Mouse (Mus musculus) brown adipose tissue, adult 24 weeks (tissue): ENCODE results near the gene Lonp2. TPM values are rescaled to one million over a fixed set of nuclear protein-coding genes. Genes with fewer than 3 reads are reported as not detected.

Experiments used
- H3K27ac ChIP-seq: fragments of 200-500 bp; replicated peaks from 2 replicates; pipeline ENCODE4 v1.5.1; 2012; ENCODE audit warnings: low read depth, mild to moderate bottlenecking, low read length
- H3K4me1 ChIP-seq: fragments of 200-500 bp; 2 replicates; pipeline ENCODE4 v1.6.1; 2012; ENCODE audit warnings: low read length, mixed read lengths; ENCODE audit not compliant: control insufficient read depth, insufficient read depth, insufficient read length
- H3K4me3 ChIP-seq: fragments of 200-500 bp; 2 replicates; pipeline ENCODE4 v1.5.1; 2012; ENCODE audit warnings: low read depth, mild to moderate bottlenecking, low read length, moderate library complexity; ENCODE audit not compliant: insufficient read depth
- polyA plus RNA-seq: library from polyadenylated mRNA; stranded (reverse); fragments of >200 nt; gene quantifications from 2 replicates; pipeline ENCODE4 v1.2.4, GENCODE M21; 2012; ENCODE audit not compliant: missing spikeins, insufficient read depth, insufficient read length

The Lonp2 gene
- polyA plus RNA-seq, 1 experiment: 121 TPM

DNA sequence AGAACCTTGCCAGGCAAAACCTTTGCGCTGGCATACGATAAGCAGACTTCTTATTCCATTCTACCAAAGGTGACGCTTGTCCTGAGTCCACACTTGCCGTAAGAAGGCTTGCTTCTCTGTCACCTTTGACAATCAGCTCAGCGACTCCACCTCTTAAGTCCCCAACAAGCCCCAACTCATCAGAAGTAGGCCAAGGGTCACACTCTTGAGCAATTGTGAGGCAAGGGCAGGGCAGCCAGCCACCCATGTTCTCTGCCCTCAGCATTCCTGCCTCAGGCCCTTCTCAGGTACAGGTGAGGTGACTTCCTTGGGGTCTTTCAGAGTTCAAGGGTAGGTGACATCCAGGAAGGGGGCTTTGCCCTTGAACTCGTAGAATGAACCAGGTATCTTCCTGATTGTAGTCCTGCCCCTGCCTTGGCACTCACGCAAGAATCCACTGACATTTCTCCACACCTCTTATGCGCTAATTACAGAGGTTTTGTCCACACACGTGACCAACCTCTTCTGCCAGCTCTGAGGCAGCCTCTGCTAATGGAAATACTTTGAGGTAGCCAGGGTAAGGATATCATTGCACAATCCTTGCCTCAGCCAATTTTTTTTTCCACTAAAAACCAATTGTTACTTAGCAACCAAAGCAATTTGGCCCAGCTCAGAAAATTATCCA, 142.8 kb downstream of the Lonp2 start:
- peak overlapping the region; percentile 99 for H3K27ac ChIP-seq
- H3K4me1 ChIP-seq: peaks cover 16% of the 10 kb centered on the region
- no peak overlapping the region for H3K4me3 ChIP-seq

DNA sequence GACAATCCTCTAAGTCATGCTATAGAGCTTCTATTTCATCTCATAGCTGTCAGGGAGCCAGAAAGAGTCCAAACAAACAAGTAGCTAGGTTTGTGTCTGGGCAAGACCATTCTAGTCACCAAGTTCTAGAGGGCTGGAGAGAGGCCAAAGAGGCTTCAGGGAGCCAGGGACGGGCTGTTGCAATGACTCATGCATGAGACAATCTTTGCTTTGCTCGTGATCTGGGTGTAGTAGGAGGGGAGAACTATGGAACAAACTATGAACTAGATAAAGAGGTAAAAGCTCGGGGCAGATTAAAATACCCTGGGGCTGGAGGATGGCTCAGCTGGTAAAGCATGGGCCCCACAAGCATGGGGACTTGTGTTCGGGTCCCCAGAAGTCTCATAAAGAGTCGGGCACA, 144.7 kb downstream of the Lonp2 start:
- H3K27ac ChIP-seq: peak overlapping the region; percentile 98

DNA sequence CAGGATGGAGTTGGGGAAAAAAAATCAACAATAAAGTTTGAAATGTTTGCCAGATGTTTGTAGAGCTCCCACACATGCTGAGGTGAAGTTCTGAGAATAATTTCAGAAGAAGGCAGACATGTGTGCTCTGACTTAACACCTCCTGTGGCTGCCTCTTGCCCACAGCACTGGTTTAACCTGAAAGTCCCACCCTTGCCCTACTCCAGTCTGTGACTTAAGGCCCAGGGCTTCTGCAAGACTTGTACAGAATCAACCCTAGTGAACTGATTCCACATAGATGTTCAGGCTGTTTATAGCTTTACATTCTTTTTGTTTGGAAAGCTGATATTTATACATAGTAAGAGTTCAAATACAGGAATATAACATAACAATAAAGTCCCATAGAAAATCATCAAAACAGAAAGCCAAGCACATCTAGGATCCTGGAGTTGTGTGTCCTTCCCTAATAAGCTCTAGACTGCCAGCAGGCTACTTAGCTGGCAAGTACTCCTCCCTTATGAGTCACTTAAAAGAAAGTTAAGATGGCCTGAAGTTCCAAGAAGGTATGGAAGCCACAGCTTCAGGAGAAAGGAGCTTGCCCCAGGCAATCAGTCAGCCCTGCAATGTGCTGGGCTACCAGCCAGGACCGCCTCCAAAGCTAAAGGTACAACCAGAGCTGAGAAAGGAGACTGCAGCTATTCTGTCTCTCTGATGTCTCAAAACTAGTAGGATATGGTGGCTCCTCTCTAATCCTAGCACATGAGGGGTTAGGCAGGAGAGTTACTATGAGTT, 146.3 kb downstream of the Lonp2 start:
- peak overlapping the region; percentile 98 for H3K27ac ChIP-seq
- no peak overlapping the region for H3K4me3 ChIP-seq
- peaks cover 16% of the 10 kb centered on the region for H3K4me1 ChIP-seq

More for the DNA sequence above, 144.7 kb downstream of the Lonp2 start:
- Histone ChIP-seq H3K4me3 (no peak overlapping the region), H3K4me1 (peaks cover 16% of the 10 kb centered on the region)

Other genes starting within 250 kb of the Lonp2 start
- gene Abcc12, start 43.4 kb upstream of the Lonp2 start, polyA plus RNA-seq: not detected in 2 replicates
- 1.7 and 2.3 TPM in 2 replicates for gene Gm10638, start 121.7 kb downstream of the Lonp2 start, polyA plus RNA-seq
- 12.1 and 14.6 TPM in 2 replicates for gene Siah1a, start 121.9 kb downstream of the Lonp2 start, polyA plus RNA-seq